Mouse (Mus musculus) spleen, postnatal 36 days (tissue): ENCODE data around the gene Apoa4.
A peak's percentile ranks its signal among the peaks of the same experiment; 100 is the strongest.

Experiments
- DNase-seq, 2 experiments: peaks; one replicate each; pipeline ENCODE4 v3.0.0; 2022; ENCODE audit warnings: low spot score in 2 of 2, mixed read lengths in 1 of 2

Gene Apoa4

GRCm38 (mm10) chr9:46240526-46241153, at the start of gene Apoa4:
TSS of gene Apoa4 (plus strand) at chr9:46240696.
- no peak for DNase-seq

GRCm38 (mm10) chr9:46191234-46191633, 49.3 kb upstream of the Apoa4 start:
- DNase-seq = no peak

- peak in 1 of 2 experiments; percentile 24 for DNase-seq
Measured at GRCm38 (mm10) chr9:46191644-46192043, 48.9 kb upstream of the Apoa4 start.

GRCm38 (mm10) chr9:46192642-46193041, 47.9 kb upstream of the Apoa4 start:
- DNase-seq = peak; percentile 23 to 27

- DNase-seq = no peak
Measured at GRCm38 (mm10) chr9:46194809-46195208, 45.7 kb upstream of the Apoa4 start.

- no peak for DNase-seq
Measured at GRCm38 (mm10) chr9:46196699-46197169, 43.8 kb upstream of the Apoa4 start.

GRCm38 (mm10) chr9:46198461-46198860, 42.0 kb upstream of the Apoa4 start:
- DNase-seq = no peak

GRCm38 (mm10) chr9:46198936-46199335, 41.6 kb upstream of the Apoa4 start:
- no peak for DNase-seq

- no peak for DNase-seq
Measured at GRCm38 (mm10) chr9:46199609-46200008, 40.9 kb upstream of the Apoa4 start.

GRCm38 (mm10) chr9:46206834-46207500, 33.5 kb upstream of the Apoa4 start:
- DNase-seq = no peak

GRCm38 (mm10) chr9:46207501-46207869, 33.0 kb upstream of the Apoa4 start:
- DNase-seq = no peak

- DNase-seq = no peak
Measured at GRCm38 (mm10) chr9:46208401-46208974, 32.0 kb upstream of the Apoa4 start.

- DNase-seq = no peak
Measured at GRCm38 (mm10) chr9:46210473-46210872, 30.0 kb upstream of the Apoa4 start.

- no peak for DNase-seq
Measured at GRCm38 (mm10) chr9:46214276-46214675, 26.2 kb upstream of the Apoa4 start.

- no peak for DNase-seq
Measured at GRCm38 (mm10) chr9:46214946-46215337, 25.6 kb upstream of the Apoa4 start.

- DNase-seq = no peak
Measured at GRCm38 (mm10) chr9:46215338-46216322, 24.9 kb upstream of the Apoa4 start.

- DNase-seq = no peak
Measured at GRCm38 (mm10) chr9:46216744-46217470, 23.6 kb upstream of the Apoa4 start.

GRCm38 (mm10) chr9:46218176-46218575, 22.3 kb upstream of the Apoa4 start:
- DNase-seq = no peak

GRCm38 (mm10) chr9:46223090-46223489, 17.4 kb upstream of the Apoa4 start:
- DNase-seq = no peak

GRCm38 (mm10) chr9:46224101-46224500, 16.4 kb upstream of the Apoa4 start:
- DNase-seq = no peak
